Mouse (Mus musculus): Measurements from ENCODE around the gene Allc. TPM values are rescaled to one million over a fixed set of nuclear protein-coding genes. Genes with fewer than 3 reads are reported as not detected.

The Allc gene
- polyA plus RNA-seq, 2 experiments = not detected

- no peak for TF ChIP-seq POLR2A (IDR thresholded peaks at IDR 0.05; ENCODE audit: borderline replicate concordance, extremely low read depth, insufficient read depth, insufficient read length)
- H3K4me2 ChIP-seq (replicated peaks; ENCODE audit: low read depth, low read length, severe bottlenecking) = no peak overlapping the region
- H3K27me3 ChIP-seq (ENCODE audit: control insufficient read depth, insufficient read depth, low read length) = no peaks in the 10 kb centered on the region
- no peak overlapping the region for H3K4me3 ChIP-seq (replicated peaks; ENCODE audit: low read length)
- H3K9ac ChIP-seq (ENCODE audit: low read depth, low read length, severe bottlenecking) = no peak overlapping the region
- H3K36me3 ChIP-seq (ENCODE audit: control insufficient read depth, insufficient read depth, low read length) = no peaks in the 10 kb centered on the region
- no peaks in the 10 kb centered on the region for H3K9me3 ChIP-seq (ENCODE audit: control insufficient read depth, low read length)
- WGBS = 65% methylated on average over 17 of the region's 17 CpGs
- H3K4me1 ChIP-seq (ENCODE audit: control insufficient read depth, insufficient read depth, low read length) = no peaks in the 10 kb centered on the region
- DNase-seq (ENCODE audit: low spot score) (no peak), ATAC-seq (ENCODE audit: low FRiP score, low read depth) (no peak)
- H3K27ac ChIP-seq (replicated peaks; ENCODE audit: low read depth, low read length) = no peak overlapping the region
These were observed 25.4 kb upstream of the Allc start for GRCm38 (mm10) chr12:28607546-28608305.

- Histone ChIP-seq H3K9me3 (ENCODE audit: control insufficient read depth, low read length) (no peaks in the 10 kb centered on the region), H3K4me1 (ENCODE audit: control insufficient read depth, insufficient read depth, low read length) (no peaks in the 10 kb centered on the region), H3K4me2 (replicated peaks; ENCODE audit: low read depth, low read length, severe bottlenecking) (no peak overlapping the region), H3K27me3 (ENCODE audit: control insufficient read depth, insufficient read depth, low read length) (no peaks in the 10 kb centered on the region), H3K4me3 (replicated peaks; ENCODE audit: low read length) (no peak overlapping the region), H3K9ac (ENCODE audit: low read depth, low read length, severe bottlenecking) (no peak overlapping the region), H3K36me3 (ENCODE audit: control insufficient read depth, insufficient read depth, low read length) (no peaks in the 10 kb centered on the region), H3K27ac (replicated peaks; ENCODE audit: low read depth, low read length) (no peak overlapping the region)
- TF ChIP-seq POLR2A (IDR thresholded peaks at IDR 0.05; ENCODE audit: borderline replicate concordance, extremely low read depth, insufficient read depth, insufficient read length) = no peak
- 38% methylated on average over 1 of the region's 1 CpGs for WGBS
- no peak for ATAC-seq (ENCODE audit: low FRiP score, low read depth)
- no peak for DNase-seq (ENCODE audit: low spot score)
These were observed 21.2 kb upstream of the Allc start for GRCm38 (mm10) chr12:28603494-28603893.

GRCm38 (mm10) chr12:28602259-28602658 is 19.9 kb upstream of the Allc start:
- no peak; the same call in 1 of the 2 replicates for ATAC-seq (ENCODE audit: low FRiP score, low read depth)
- Histone ChIP-seq H3K4me3 (replicated peaks; ENCODE audit: low read length) (no peak overlapping the region), H3K4me2 (replicated peaks; ENCODE audit: low read depth, low read length, severe bottlenecking) (no peak overlapping the region), H3K27me3 (ENCODE audit: control insufficient read depth, insufficient read depth, low read length) (no peaks in the 10 kb centered on the region), H3K36me3 (ENCODE audit: control insufficient read depth, insufficient read depth, low read length) (no peaks in the 10 kb centered on the region), H3K9ac (ENCODE audit: low read depth, low read length, severe bottlenecking) (no peak overlapping the region), H3K4me1 (ENCODE audit: control insufficient read depth, insufficient read depth, low read length) (no peaks in the 10 kb centered on the region), H3K27ac (replicated peaks; ENCODE audit: low read depth, low read length) (no peak overlapping the region), H3K9me3 (ENCODE audit: control insufficient read depth, low read length) (no peaks in the 10 kb centered on the region)
- DNase-seq (ENCODE audit: low spot score) = no peak
- TF ChIP-seq POLR2A (IDR thresholded peaks at IDR 0.05; ENCODE audit: borderline replicate concordance, extremely low read depth, insufficient read depth, insufficient read length) = no peak
- 12% methylated on average over 4 of the region's 4 CpGs for WGBS

- TF ChIP-seq POLR2A (IDR thresholded peaks at IDR 0.05; ENCODE audit: borderline replicate concordance, extremely low read depth, insufficient read depth, insufficient read length) = no peak
- no peak overlapping the region for H3K4me2 ChIP-seq (replicated peaks; ENCODE audit: low read depth, low read length, severe bottlenecking)
- H3K9me3 ChIP-seq (ENCODE audit: control insufficient read depth, low read length) = no peaks in the 10 kb centered on the region
These were observed 16.2 kb upstream of the Allc start for GRCm38 (mm10) chr12:28598526-28598991.

GRCm38 (mm10) chr12:28598110-28598509 is 15.8 kb upstream of the Allc start:
- TF ChIP-seq POLR2A (IDR thresholded peaks at IDR 0.05; ENCODE audit: borderline replicate concordance, extremely low read depth, insufficient read depth, insufficient read length) = no peak
- Histone ChIP-seq H3K36me3 (ENCODE audit: control insufficient read depth, insufficient read depth, low read length) (no peaks in the 10 kb centered on the region), H3K4me3 (replicated peaks; ENCODE audit: low read length) (no peak overlapping the region), H3K9me3 (ENCODE audit: control insufficient read depth, low read length) (no peaks in the 10 kb centered on the region), H3K4me2 (replicated peaks; ENCODE audit: low read depth, low read length, severe bottlenecking) (no peak overlapping the region), H3K27ac (replicated peaks; ENCODE audit: low read depth, low read length) (no peak overlapping the region), H3K27me3 (ENCODE audit: control insufficient read depth, insufficient read depth, low read length) (no peaks in the 10 kb centered on the region), H3K4me1 (ENCODE audit: control insufficient read depth, insufficient read depth, low read length) (no peaks in the 10 kb centered on the region), H3K9ac (ENCODE audit: low read depth, low read length, severe bottlenecking) (no peak overlapping the region)
- 65% methylated on average over 3 of the region's 3 CpGs for WGBS
- ATAC-seq (ENCODE audit: low FRiP score, low read depth) = no peak
- no peak for DNase-seq (ENCODE audit: low spot score)

More at GRCm38 (mm10) chr12:28598526-28598991, 16.2 kb upstream of the Allc start:
- ATAC-seq (ENCODE audit: low FRiP score, low read depth) = no peak
- H3K4me1 ChIP-seq (ENCODE audit: control insufficient read depth, insufficient read depth, low read length) = no peaks in the 10 kb centered on the region
- H3K9ac ChIP-seq (ENCODE audit: low read depth, low read length, severe bottlenecking) = no peak overlapping the region
- no peak for DNase-seq (ENCODE audit: low spot score)
- 59% methylated on average over 2 of the region's 2 CpGs for WGBS
- no peak overlapping the region for H3K4me3 ChIP-seq (replicated peaks; ENCODE audit: low read length)
- H3K27ac ChIP-seq (replicated peaks; ENCODE audit: low read depth, low read length) = no peak overlapping the region
- no peaks in the 10 kb centered on the region for H3K36me3 ChIP-seq (ENCODE audit: control insufficient read depth, insufficient read depth, low read length)
- no peaks in the 10 kb centered on the region for H3K27me3 ChIP-seq (ENCODE audit: control insufficient read depth, insufficient read depth, low read length)
